Mouse (Mus musculus) C2C12 (cell line): Measurements from ENCODE around the gene Usp6nl. TPM values are rescaled to one million over a fixed set of nuclear protein-coding genes. Genes with fewer than 3 reads are reported as not detected.

Experiments
- H3K27me3 ChIP-seq: one replicate; pipeline ENCODE4 v1.6.1; 2011; ENCODE audit not compliant: control insufficient read depth, insufficient read depth, insufficient read length
- H3K36me3 ChIP-seq: one replicate; pipeline ENCODE4 v1.6.1; 2011; ENCODE audit not compliant: control insufficient read depth, insufficient read depth
- H3K4me3 ChIP-seq: one replicate; pipeline ENCODE4 v1.5.1; 2011; ENCODE audit warnings: mild to moderate bottlenecking, control low read depth; ENCODE audit not compliant: poor library complexity, insufficient read depth, severe bottlenecking
- H3K79me2 ChIP-seq: one replicate; pipeline ENCODE4 v1.6.1; 2011; ENCODE audit not compliant: control insufficient read depth, insufficient read depth
- H3K79me3 ChIP-seq: one replicate; pipeline ENCODE4 v1.6.1; 2011; ENCODE audit warnings: low read depth, control low read depth
- H3ac ChIP-seq: one replicate; pipeline ENCODE3; 2011; ENCODE audit warnings: low read depth; ENCODE audit not compliant: control insufficient read depth, insufficient read length
- CEBPB ChIP-seq: IDR thresholded peaks from one replicate; pipeline ENCODE4 v1.6.1; 2011; ENCODE audit warnings: low read depth, mild to moderate bottlenecking, control low read depth, moderate library complexity
- CTCF ChIP-seq: IDR thresholded peaks from one replicate; pipeline ENCODE4 v1.5.1; 2011; ENCODE audit not compliant: control insufficient read depth, insufficient read depth, insufficient read length
- FOSL1 ChIP-seq: IDR thresholded peaks from one replicate; pipeline ENCODE4 v1.8.0; 2011; ENCODE audit warnings: mild to moderate bottlenecking, low read length; ENCODE audit not compliant: poor library complexity, insufficient read depth, severe bottlenecking
- MAX ChIP-seq: IDR thresholded peaks from one replicate; pipeline ENCODE4 v1.6.1; 2011; ENCODE audit warnings: mild to moderate bottlenecking, control low read depth
- MYOD1 ChIP-seq: IDR thresholded peaks from one replicate; pipeline ENCODE4 v1.6.1; 2011; ENCODE audit warnings: low read depth; ENCODE audit not compliant: control insufficient read depth, insufficient read length
- MYOG ChIP-seq: IDR thresholded peaks from one replicate; pipeline ENCODE4 v1.6.1; 2011; ENCODE audit not compliant: control insufficient read depth, insufficient read length; ENCODE audit errors: extremely low read depth
- USF1 ChIP-seq: IDR thresholded peaks from one replicate; pipeline ENCODE4 v1.6.1; 2011; ENCODE audit warnings: low read depth, mild to moderate bottlenecking, control low read depth, moderate library complexity
- polyA plus RNA-seq: library from polyadenylated mRNA; unstranded; fragments of >200 nt; fragmentation: generic; extraction: Trizol; gene quantifications from one replicate; pipeline ENCODE4 v1.2.1, GENCODE M21; 2012; ENCODE audit warnings: missing spikeins

Gene Usp6nl
- polyA plus RNA-seq, 1 experiment: 6.1 TPM

DNA sequence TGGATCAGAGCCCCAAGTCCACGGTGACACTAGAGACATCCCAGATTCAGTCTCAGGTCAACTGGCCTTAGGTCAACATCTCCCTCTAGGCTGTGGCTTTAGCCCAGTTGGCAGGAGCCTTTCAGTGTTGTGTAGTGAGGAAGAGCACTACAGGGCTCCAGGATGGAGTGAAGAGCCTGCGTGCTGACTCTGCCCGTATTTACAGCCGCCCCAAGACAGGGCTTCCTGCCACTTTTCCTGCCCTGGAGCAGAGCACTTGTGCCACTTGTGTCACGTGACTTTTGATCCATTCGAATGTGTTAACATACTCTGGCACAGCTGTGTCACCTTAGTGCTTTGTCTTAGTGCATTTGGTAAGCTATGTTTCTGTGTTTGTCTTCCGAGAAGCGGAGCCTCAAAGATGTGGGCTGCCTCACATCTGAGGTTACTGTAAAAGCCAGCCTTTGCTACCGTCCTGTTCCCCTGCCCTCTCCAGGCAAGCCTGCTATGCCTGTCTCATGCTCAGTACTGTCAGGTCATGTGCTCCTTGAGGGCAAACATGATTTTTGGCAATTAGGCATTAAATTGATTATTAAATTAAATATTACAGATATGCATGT is 15.7 kb downstream of the Usp6nl start:
- peaks cover 100% of the 10 kb centered on the region for H3K79me2 ChIP-seq
- H3K36me3 ChIP-seq: peaks cover 12% of the 10 kb centered on the region
- peaks cover 76% of the 10 kb centered on the region for H3K79me3 ChIP-seq
- H3K27me3 ChIP-seq: no peaks in the 10 kb centered on the region
- no peak overlapping the region for H3K4me3 ChIP-seq
- no peak for TF ChIP-seq USF1
- TF ChIP-seq MYOG: no peak
- no peak for TF ChIP-seq MAX
- TF ChIP-seq CEBPB: no peak
- TF ChIP-seq MYOD1: no peak
- TF ChIP-seq FOSL1: no peak
- TF ChIP-seq CTCF: no peak
- H3ac ChIP-seq: no peak overlapping the region

DNA sequence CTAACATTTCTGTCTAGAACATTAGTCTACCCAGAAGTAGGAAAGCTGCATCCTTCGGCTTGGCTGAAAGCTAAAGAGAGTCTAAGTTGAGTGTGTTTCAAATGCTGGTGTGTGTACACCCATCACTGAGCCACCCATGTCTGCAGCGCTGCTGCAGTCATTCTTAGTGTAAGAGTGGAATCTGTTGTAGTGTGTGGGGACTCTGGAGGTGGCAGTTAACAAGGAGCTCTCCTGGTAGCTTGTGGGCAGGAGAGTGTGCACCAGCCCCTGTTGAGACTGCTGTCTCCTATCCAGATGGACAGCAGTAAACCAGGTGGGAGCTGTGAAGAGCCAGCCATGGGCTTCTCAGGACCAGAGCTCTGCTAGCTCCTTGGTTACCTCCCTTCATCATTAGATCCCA is 18.0 kb downstream of the Usp6nl start:
- Histone ChIP-seq H3K79me3 (peaks cover 64% of the 10 kb centered on the region), H3K4me3 (no peak overlapping the region), H3K27me3 (no peaks in the 10 kb centered on the region), H3ac (no peak overlapping the region), H3K79me2 (peaks cover 92% of the 10 kb centered on the region), H3K36me3 (peaks cover 19% of the 10 kb centered on the region)
- TF ChIP-seq CTCF (no peak), CEBPB (no peak), MYOD1 (no peak), MYOG (no peak), USF1 (no peak), MAX (no peak), FOSL1 (no peak)

DNA sequence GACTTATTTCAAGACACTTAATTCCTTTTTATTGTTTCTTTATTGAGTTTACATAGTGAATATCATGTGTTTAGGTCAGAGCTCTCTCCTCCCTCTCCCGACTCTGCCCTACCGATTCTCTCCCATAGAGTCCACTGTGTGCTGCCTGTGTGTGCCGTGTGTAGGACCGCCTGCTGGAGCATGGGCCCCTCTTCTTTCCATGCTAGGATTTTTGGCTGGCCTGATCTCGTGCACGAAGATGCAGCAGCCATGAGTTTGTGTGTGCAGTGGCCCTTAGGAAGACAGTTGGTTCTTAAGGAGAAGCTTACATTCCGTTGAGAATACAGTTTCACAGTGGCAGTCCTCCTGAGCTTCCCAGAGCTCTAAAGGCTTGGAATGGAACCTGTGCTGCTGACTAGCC is 19.0 kb downstream of the Usp6nl start:
- Histone ChIP-seq H3K79me3 (peaks cover 67% of the 10 kb centered on the region), H3K4me3 (no peak overlapping the region), H3ac (no peak overlapping the region), H3K27me3 (no peaks in the 10 kb centered on the region), H3K36me3 (peaks cover 24% of the 10 kb centered on the region), H3K79me2 (peaks cover 92% of the 10 kb centered on the region)
- TF ChIP-seq MAX (no peak), MYOD1 (no peak), MYOG (no peak), CTCF (no peak), FOSL1 (no peak), CEBPB (no peak), USF1 (no peak)

DNA sequence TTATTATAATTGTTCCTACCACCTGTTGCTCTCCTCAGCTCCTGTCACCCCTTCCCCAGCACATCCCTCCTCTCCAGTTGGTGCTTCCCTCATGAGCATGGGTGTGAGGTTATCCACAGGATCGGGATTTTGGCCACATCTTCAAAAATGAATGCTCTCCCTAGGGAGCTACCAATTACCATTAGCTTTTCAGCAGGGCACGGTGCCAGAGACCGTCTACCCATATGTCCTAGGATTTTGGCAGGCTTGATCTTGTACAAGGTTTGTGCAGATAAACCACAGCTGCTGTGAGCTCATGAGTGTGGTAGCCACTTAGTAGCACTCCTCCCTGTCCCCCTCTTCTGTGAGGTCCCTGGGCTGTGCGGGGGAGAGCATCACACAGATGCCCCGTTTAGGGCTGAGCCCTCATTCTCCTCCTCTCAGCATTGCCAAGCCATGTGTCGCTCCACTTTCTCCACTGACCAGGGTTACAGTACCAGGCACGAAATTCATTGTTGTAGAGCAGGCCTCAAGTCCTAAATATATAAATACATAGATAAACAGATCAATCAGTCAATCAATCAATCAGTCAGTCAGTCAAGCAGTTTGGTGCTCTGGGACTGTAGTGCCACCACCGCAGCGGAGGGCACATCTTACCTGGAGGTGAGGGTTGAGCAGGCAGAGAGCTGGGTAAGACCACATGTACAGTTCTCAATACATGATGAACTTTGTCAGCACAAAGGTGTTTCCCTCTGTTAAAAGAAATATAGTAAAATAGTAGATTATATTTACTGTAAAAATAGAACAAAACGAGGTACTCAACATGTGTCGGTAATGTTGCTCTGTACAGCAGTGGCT is 27.0 kb downstream of the Usp6nl start:
- Histone ChIP-seq H3K27me3 (no peaks in the 10 kb centered on the region), H3K4me3 (no peak overlapping the region), H3ac (peak overlapping the region; percentile 39), H3K79me3 (peaks cover 50% of the 10 kb centered on the region), H3K36me3 (peaks cover 10% of the 10 kb centered on the region), H3K79me2 (peaks cover 83% of the 10 kb centered on the region)
- TF ChIP-seq MYOG (no peak), CTCF (no peak), USF1 (no peak), MAX (no peak), MYOD1 (peak; percentile 92), FOSL1 (no peak), CEBPB (no peak)

DNA sequence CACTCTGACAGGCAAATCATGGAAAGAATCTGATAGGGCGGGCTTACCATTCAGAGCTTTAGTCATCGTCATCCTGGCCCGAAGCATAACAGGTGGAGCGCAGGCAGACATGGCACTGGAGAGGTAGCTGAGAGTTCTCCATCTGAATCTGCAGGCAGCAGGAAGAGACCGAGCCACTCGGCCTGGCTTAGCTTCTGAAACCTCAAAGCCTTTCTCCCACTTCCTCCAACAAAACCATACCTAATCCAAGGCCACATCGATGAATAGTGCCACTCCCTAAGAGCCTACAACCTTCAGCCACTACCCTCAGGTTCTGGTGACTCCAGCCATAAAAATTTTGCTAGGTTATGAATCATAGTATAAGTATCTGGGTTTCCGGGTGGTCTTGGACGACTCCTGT is 27.7 kb downstream of the Usp6nl start:
- Histone ChIP-seq H3K36me3 (peaks cover 10% of the 10 kb centered on the region), H3K27me3 (no peaks in the 10 kb centered on the region), H3K79me3 (peaks cover 54% of the 10 kb centered on the region), H3ac (no peak overlapping the region), H3K79me2 (peaks cover 89% of the 10 kb centered on the region), H3K4me3 (no peak overlapping the region)
- TF ChIP-seq MAX (no peak), FOSL1 (peak; percentile 63), CTCF (no peak), MYOD1 (peak; percentile 82), MYOG (no peak), USF1 (no peak), CEBPB (no peak)
